Mouse (Mus musculus) CH12.LX (cell line): ENCODE measurements around the gene Bmf. TPM values are rescaled to one million over a fixed set of nuclear protein-coding genes. Genes with fewer than 3 reads are reported as not detected.

Experiments used
- DNase-seq: peaks from one replicate; pipeline ENCODE4 v3.0.0-alpha.2; 2013; ENCODE audit errors: extremely low read depth
- H3K27ac ChIP-seq: 2 replicates; pipeline ENCODE4 v1.5.1; 2012; ENCODE audit warnings: low read depth, mild to moderate bottlenecking, control low read depth, moderate library complexity; ENCODE audit not compliant: insufficient read depth
- H3K27me3 ChIP-seq: replicated peaks from 2 replicates; pipeline ENCODE3; 2012; ENCODE audit warnings: inconsistent platforms
- H3K36me3 ChIP-seq, 2 experiments: replicated peaks in 1 of 2; 2 replicates each; pipeline versions ENCODE3 to v1.6.1; 2012; ENCODE audit warnings: inconsistent platforms in 1 of 2, low read length in 1 of 2, mild to moderate bottlenecking in 1 of 2, mixed read lengths in 1 of 2, moderate library complexity in 1 of 2; ENCODE audit not compliant: control insufficient read depth in 1 of 2, insufficient read depth in 1 of 2
- H3K4me1 ChIP-seq, 2 experiments: 2 replicates each; pipeline ENCODE4 v1.6.1; 2012; ENCODE audit warnings: inconsistent platforms in 1 of 2, moderate library complexity in 1 of 2; ENCODE audit not compliant: insufficient read depth in 2 of 2, control insufficient read depth in 1 of 2
- H3K4me2 ChIP-seq: 2 replicates; pipeline ENCODE4 v1.6.1; 2012; ENCODE audit warnings: low read depth, mild to moderate bottlenecking, control low read depth; ENCODE audit not compliant: poor library complexity, insufficient read depth, severe bottlenecking
- H3K4me3 ChIP-seq, 3 experiments: fragments of 150-350 bp in 1 of 3; sonication (generic) in 1 of 3; replicated peaks in 1 of 3; 2 replicates each; pipeline versions ENCODE3 to v1.5.1; 2011 to 2012; ENCODE audit warnings: low read depth in 2 of 3, low read length in 2 of 3, mild to moderate bottlenecking in 2 of 3, moderate library complexity in 2 of 3, control low read depth in 1 of 3, improper control_type of control experiment in 1 of 3, inconsistent platforms in 1 of 3, mixed read lengths in 1 of 3; ENCODE audit not compliant: poor library complexity in 1 of 3
- H3K79me2 ChIP-seq: replicated peaks from 2 replicates; pipeline ENCODE4 v1.6.1; 2012; ENCODE audit warnings: mild to moderate bottlenecking, moderate library complexity; ENCODE audit not compliant: control insufficient read depth, poor library complexity, insufficient read depth, severe bottlenecking; ENCODE audit errors: extremely low read depth
- H3K9ac ChIP-seq: 2 replicates; pipeline ENCODE4 v1.6.1; 2012; ENCODE audit warnings: low read depth, mild to moderate bottlenecking, control low read depth, moderate library complexity; ENCODE audit not compliant: insufficient read depth
- H3K9me3 ChIP-seq: replicated peaks from 2 replicates; pipeline ENCODE3; 2012; ENCODE audit warnings: low read length, inconsistent platforms, mixed read lengths
- BHLHE40 ChIP-seq: IDR thresholded peaks from 2 replicates; pipeline ENCODE4 v1.6.1; 2011; ENCODE audit warnings: mild to moderate bottlenecking, low read depth, low read length, improper control_type of control experiment
- CHD1 ChIP-seq: IDR thresholded peaks from 2 replicates; pipeline ENCODE4 v1.6.1; 2012; ENCODE audit warnings: low read depth, low read length, improper control_type of control experiment, inconsistent platforms
- E2F4 ChIP-seq: IDR thresholded peaks from 2 replicates; pipeline ENCODE4 v1.6.1; 2011; ENCODE audit warnings: low read depth, low read length, improper control_type of control experiment; ENCODE audit not compliant: insufficient replicate concordance
- ELF1 ChIP-seq: IDR thresholded peaks from 2 replicates; pipeline ENCODE4 v1.6.1; 2014; ENCODE audit warnings: low read depth, mild to moderate bottlenecking, inconsistent platforms, low read length, improper control_type of control experiment
- HCFC1 ChIP-seq: IDR thresholded peaks from 2 replicates; pipeline ENCODE4 v1.6.1; 2012; ENCODE audit warnings: low read depth, mild to moderate bottlenecking, inconsistent platforms, low read length, improper control_type of control experiment
- KAT2A ChIP-seq: IDR thresholded peaks from 2 replicates; pipeline ENCODE4 v1.6.1; 2012; ENCODE audit warnings: low read length, improper control_type of control experiment, inconsistent platforms; ENCODE audit not compliant: insufficient replicate concordance
- MAFK ChIP-seq: IDR thresholded peaks from 2 replicates; pipeline ENCODE4 v1.6.1; 2011; ENCODE audit warnings: low read length, improper control_type of control experiment; ENCODE audit not compliant: insufficient replicate concordance
- MAX ChIP-seq: IDR thresholded peaks from 2 replicates; pipeline ENCODE4 v1.6.1; 2011; ENCODE audit warnings: low read length, improper control_type of control experiment
- MAZ ChIP-seq: IDR thresholded peaks from 2 replicates; pipeline ENCODE4 v1.6.1; 2012; ENCODE audit warnings: low read depth, mild to moderate bottlenecking, inconsistent platforms, low read length, improper control_type of control experiment, moderate library complexity
- MXI1 ChIP-seq: IDR thresholded peaks from 2 replicates; pipeline ENCODE4 v1.6.1; 2011; ENCODE audit warnings: mild to moderate bottlenecking, low read depth, low read length, improper control_type of control experiment
- MYC ChIP-seq: IDR thresholded peaks from 2 replicates; pipeline ENCODE4 v1.6.1; 2011; ENCODE audit warnings: low read depth, mild to moderate bottlenecking, improper control_type of control experiment, low read length
- NELFE ChIP-seq: IDR thresholded peaks from 2 replicates; pipeline ENCODE4 v1.6.1; 2011; ENCODE audit warnings: low read depth, low read length, improper control_type of control experiment
- NRF1 ChIP-seq: IDR thresholded peaks from 2 replicates; pipeline ENCODE4 v1.6.1; 2014; ENCODE audit warnings: low read depth, mild to moderate bottlenecking, inconsistent platforms, low read length, improper control_type of control experiment, moderate library complexity
- POLR2A ChIP-seq: IDR thresholded peaks from 2 replicates; pipeline ENCODE4 v1.6.1; 2011; ENCODE audit warnings: low read depth, mild to moderate bottlenecking, improper control_type of control experiment, low read length
- RAD21 ChIP-seq: IDR thresholded peaks from 2 replicates; pipeline ENCODE4 v1.6.1; 2011; ENCODE audit warnings: low read depth, mild to moderate bottlenecking, low read length, improper control_type of control experiment, moderate library complexity
- RCOR1 ChIP-seq: conservative IDR thresholded peaks from 2 replicates; pipeline ENCODE4 v1.6.1; 2012; ENCODE audit warnings: low read depth, mild to moderate bottlenecking, inconsistent platforms, low read length, improper control_type of control experiment
- UBTF ChIP-seq: IDR thresholded peaks from 2 replicates; pipeline ENCODE4 v1.6.1; 2012; ENCODE audit warnings: low read depth, mild to moderate bottlenecking, inconsistent platforms, low read length, improper control_type of control experiment, moderate library complexity
- USF1 ChIP-seq: IDR thresholded peaks from 2 replicates; pipeline ENCODE4 v1.6.1; 2014; ENCODE audit warnings: low read depth, mild to moderate bottlenecking, inconsistent platforms, low read length, improper control_type of control experiment
- USF2 ChIP-seq: conservative IDR thresholded peaks from 2 replicates; pipeline ENCODE4 v1.6.1; 2011; ENCODE audit warnings: low read depth, low read length, improper control_type of control experiment
- ZC3H11A ChIP-seq: IDR thresholded peaks from 2 replicates; pipeline ENCODE4 v1.6.1; 2012; ENCODE audit warnings: low read depth, mild to moderate bottlenecking, inconsistent platforms, low read length, improper control_type of control experiment
- ZNF384 ChIP-seq: IDR thresholded peaks from 2 replicates; pipeline ENCODE4 v1.6.1; 2012; ENCODE audit warnings: low read depth, low read length, improper control_type of control experiment, inconsistent platforms
- dilution Hi-C: fragments of 300-500 bp; cut with MboI; formaldehyde crosslinking; loops from 2 replicates; pipeline ENCODE4 v1.14.3; 2020; ENCODE audit warnings: low sequenced_read_pairs; ENCODE audit not compliant: extremely low pct_unique_long_range_greater_than_20kb, extremely low pct_ligation_motif_present
- in situ Hi-C: fragments of 300-500 bp; cut with MboI; formaldehyde crosslinking; loops from 3 replicates; pipeline ENCODE4 v1.14.3; 2019; ENCODE audit warnings: low sequenced_read_pairs, low pct_ligation_motif_present, low pct_unique_long_range_greater_than_20kb, mixed read lengths
- polyA plus RNA-seq: library from polyadenylated mRNA; unstranded; fragments of >175 nt; gene quantifications from 2 replicates; pipeline ENCODE4 v1.2.1, GENCODE M21; 2012; ENCODE audit warnings: low read depth; ENCODE audit not compliant: insufficient read length
- total RNA-seq, 2 experiments: library from RNA; depleted of rRNA; stranded (reverse); fragments of 300-350 nt in 1 of 2; fragments of >200 nt in 1 of 2; gene quantifications; 2 replicates each; pipeline ENCODE4 v1.2.3; 2012 to 2014

Gene Bmf
- total and polyA plus RNA-seq, 3 experiments = 1.4 to 5.6 (median 2.6) TPM

GRCm38 (mm10) chr2:118587686-118588085 lies 38.2 kb upstream of the Bmf start:
- DNase-seq = no peak
- Histone ChIP-seq H3K4me1 (peaks cover 3 to 15% of the 10 kb centered on the region in 2 experiments; a peak in 3 of 4 replicates), H3K79me2 (no peaks in the 10 kb centered on the region), H3K9ac (no peak overlapping the region), H3K27me3 (no peaks in the 10 kb centered on the region), H3K27ac (no peak overlapping the region), H3K9me3 (peaks cover 7% of the 10 kb centered on the region), H3K4me3 (no peak overlapping the region), H3K36me3 (no peaks in the 10 kb centered on the region), H3K4me2 (no peak overlapping the region)
- in situ Hi-C loops (no loop called here), dilution Hi-C loops (no loop called here)
- no peak for TF ChIP-seq POLR2A
- TF ChIP-seq KAT2A = no peak
- TF ChIP-seq MYC = no peak
- no peak for TF ChIP-seq MAZ
- no peak for TF ChIP-seq RCOR1
- TF ChIP-seq NELFE = no peak
- no peak for TF ChIP-seq RAD21
- no peak for TF ChIP-seq ELF1
- no peak for TF ChIP-seq NRF1
- TF ChIP-seq MAX = no peak
- no peak for TF ChIP-seq ZC3H11A
- no peak for TF ChIP-seq HCFC1
- TF ChIP-seq MAFK = no peak
- no peak for TF ChIP-seq BHLHE40
- no peak for TF ChIP-seq CHD1
- no peak for TF ChIP-seq ZNF384
- no peak for TF ChIP-seq USF1

GRCm38 (mm10) chr2:118586013-118586412 lies 36.5 kb upstream of the Bmf start:
- dilution Hi-C loops = no loop called here
- Histone ChIP-seq H3K4me2 (no peak overlapping the region), H3K36me3 (no peaks in the 10 kb centered on the region)

More at GRCm38 (mm10) chr2:118586013-118586412, 36.5 kb upstream of the Bmf start:
- Histone ChIP-seq H3K9me3 (peaks cover 13% of the 10 kb centered on the region), H3K4me3 (no peak overlapping the region), H3K27ac (no peak overlapping the region), H3K27me3 (no peaks in the 10 kb centered on the region), H3K9ac (no peak overlapping the region), H3K79me2 (no peaks in the 10 kb centered on the region), H3K4me1 (peaks cover 3 to 5% of the 10 kb centered on the region in 2 experiments; a peak in 3 of 4 replicates)
- TF ChIP-seq RAD21 = no peak
- no peak for TF ChIP-seq USF1
- no peak for TF ChIP-seq USF2
- no peak for TF ChIP-seq RCOR1
- TF ChIP-seq MYC = no peak
- TF ChIP-seq UBTF = no peak
- no peak for TF ChIP-seq MAZ
- no peak for TF ChIP-seq POLR2A
- TF ChIP-seq MXI1 = no peak
- no peak for TF ChIP-seq MAFK
- no peak for TF ChIP-seq E2F4
- in situ Hi-C loops = no loop called here
- no peak for DNase-seq
